Mouse (Mus musculus): Measurements from ENCODE around the gene Whrn.
A peak's percentile ranks its signal among the peaks of the same experiment; 100 is the strongest.

Whrn gene

DNA sequence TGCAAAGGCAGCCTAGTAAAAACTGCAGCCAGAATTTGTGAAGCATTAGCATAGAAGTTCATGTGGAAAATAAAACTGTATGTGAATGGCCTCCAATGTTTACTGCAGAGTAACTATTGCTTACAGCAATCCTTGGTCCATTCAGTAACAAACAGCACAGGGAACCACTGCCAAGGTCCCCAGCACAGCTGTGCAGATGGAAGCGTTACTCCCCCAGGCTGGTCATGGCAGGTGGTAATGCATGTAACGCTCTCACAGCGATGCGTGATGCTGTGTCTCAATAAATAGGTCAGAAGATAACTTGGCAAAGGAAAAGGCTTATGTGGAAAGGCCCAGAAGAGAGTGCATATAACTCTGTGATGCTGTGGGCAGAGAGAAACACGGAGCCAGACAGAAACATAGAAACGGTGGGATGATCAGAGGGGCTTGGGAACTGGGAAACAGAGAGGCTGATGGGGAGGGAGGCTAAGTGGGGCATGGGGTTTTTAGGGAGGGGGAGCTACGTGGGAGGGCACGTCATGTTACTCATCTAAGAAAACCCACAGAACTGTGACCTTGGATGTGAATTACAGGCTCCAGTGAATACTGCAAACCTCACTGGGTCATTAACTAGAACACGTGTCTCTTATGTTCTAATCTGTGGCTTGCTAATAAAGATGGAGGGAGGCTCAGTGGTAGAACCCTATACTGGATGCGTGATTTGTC lies 51.3 kb downstream of the Whrn start:
- no peak for DNase-seq

DNA sequence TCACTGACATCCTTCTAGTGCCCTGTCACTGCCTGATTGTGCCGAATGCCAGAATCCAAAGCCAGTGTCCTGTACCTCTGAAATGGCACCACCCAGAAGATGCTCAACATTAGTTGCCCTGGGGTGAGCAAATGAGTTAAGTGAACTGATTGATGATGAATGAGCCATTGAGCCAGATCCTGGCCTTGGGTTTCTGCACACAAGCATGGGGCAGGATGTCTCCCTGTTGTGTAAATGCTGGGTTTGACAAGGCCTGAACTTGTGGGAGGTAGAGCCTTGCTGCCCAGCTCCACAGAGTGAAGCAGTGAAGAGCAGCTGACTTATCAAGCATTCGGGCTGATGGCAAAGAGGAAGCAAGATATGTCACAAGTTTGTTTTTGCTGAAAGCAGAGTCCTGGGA lies 52.7 kb downstream of the Whrn start:
- DNase-seq, result no peak

DNA sequence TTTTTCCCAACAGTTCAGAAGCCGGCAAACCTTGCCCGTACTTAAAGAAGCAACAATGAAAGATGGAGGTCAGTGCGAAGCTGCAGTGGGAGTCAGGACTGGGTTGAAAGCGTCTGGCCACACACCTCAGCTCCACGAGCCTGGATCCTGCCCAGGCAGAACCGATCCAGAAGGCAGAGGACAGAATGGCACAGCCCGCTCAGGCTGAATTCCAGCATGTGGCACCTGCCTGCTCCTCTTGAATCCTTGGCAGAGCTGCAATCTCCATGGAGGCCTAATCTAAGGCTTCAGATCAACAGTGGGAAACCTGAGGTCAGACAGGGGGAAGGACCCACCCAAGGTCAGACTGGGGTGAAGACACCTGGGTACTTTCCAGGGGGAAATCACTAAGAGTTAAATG lies 54.2 kb downstream of the Whrn start:
- no peak for DNase-seq

DNA sequence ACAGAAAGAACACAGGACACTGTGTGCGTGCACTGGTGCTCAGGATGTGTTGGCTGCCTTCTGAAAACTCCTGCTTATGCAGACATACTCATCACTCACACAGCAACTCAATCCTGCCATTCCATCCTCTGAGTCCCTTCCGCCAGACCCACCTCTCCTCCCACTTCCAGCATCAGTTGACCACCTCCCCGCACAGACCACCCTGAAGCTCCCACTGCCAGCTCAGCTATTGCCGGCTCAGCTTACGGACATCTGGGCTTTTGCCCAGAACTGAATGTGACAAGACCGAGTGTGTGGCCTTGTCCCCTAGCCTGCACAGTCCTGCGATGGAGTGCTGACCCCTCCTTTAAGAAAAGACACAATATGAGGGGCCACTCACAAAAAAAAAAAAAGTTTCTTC lies 55.5 kb downstream of the Whrn start:
- DNase-seq, result no peak

DNA sequence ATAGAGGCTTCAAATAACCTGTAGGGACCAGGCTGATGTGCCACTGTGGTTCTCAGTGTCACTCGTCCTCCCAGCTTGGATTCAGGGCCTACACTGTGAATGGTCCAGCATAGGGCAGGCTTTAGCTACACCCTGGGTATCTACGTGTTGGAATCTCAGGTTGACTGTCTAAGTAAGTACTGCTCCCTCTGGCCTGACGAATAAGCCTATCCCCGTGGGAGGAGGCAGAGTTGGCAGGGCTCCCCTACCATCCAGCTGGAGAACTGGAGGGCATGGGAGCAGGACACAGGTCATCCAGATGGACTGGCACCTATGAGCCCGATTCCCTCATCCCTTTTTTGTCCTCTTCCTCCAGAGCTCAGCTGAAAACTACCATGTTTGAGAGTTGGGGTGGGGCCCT lies 57.8 kb downstream of the Whrn start:
- DNase-seq, result no peak

DNA sequence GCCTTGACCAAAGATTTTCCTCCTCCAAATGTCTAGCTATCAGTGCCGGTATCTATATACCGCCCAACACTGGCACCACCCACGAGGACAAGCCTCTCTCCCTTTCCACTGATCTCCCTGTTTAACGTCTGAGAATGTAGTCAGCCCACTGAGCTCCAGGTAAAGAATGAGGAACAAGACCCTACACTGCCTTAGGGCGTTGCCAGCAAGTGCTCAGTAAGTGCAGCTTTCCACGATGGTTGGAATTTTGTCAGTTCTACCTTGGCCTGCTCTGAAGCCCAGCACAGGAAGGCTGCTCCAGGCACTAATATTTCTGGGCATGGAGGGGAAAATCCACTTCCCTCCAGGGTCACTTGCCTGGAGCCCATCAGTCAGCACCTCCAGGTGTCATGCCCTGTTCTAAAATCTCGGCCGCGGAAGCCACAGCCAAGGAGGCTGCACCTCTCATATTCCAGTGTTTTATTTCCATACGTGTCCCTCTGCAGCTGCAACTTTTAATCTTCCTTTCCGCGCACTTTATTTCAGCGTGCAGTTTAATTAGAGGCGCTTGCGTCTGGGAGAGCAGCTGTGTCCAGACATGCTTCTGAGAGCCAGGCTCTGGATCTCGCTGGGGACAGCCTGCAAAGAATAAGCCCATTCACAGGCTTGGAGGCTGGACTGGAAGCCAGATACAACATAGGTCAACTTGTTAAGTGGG lies 58.5 kb downstream of the Whrn start:
- no peak for DNase-seq

DNA sequence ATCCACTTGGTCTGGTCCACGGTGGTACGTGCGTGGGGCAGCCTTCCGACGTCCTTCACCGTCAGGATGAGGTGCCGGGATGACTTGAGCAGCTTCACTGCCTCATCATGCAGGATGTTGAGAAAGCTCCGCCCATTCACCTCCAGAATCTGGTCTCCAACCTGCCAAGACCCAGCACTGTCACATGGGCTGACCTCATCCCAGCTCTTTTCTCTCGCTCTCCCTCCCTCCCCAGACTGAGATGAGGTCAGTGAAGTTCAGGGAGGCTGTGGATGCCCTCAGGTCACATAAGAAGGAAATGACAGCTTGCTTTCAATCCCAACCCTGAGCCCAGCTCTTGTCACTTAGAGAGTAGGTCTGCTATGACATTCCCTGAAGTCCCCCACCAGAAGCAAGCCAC lies 60.4 kb downstream of the Whrn start:
- DNase-seq, result no peak

DNA sequence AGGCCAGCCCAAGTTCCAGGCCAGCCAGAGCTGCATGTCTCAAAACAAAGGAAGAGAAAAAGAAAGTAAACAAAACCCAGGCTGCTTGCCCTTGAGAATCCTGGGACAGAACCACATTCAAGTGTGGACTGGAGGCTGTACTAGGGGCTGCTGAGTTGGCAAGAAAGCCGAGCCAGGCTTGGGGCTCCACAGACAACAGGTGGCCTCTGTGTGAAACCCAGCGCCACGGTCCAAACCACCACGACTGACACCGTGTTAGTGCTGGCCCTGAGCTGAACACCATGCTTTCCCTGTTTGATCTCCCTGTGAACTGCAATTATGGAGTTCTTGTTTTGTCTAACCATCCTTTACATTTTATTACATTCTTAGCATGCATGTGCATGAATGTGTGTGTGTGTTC lies 64.7 kb downstream of the Whrn start:
- no peak for DNase-seq

DNA sequence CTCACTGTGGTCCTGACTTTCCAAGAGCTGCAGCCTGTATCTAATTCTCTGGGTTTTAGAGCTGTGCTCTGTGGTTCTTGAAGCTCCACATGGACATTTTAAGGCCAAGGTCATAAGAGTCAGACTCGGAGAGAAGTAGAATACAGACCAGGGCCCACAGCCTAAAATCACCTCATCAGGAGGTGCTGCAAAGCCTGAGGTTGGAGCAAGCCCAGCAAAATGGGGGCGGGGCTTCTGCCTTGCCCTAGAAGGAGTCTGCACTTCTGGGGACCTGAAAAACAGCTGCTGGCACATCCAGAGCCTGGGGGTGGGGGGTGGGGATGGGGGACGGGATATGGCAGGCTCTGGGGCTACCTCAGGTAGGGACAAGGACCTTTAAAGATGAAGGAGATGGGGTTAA lies 65.4 kb downstream of the Whrn start:
- DNase-seq, result no peak

DNA sequence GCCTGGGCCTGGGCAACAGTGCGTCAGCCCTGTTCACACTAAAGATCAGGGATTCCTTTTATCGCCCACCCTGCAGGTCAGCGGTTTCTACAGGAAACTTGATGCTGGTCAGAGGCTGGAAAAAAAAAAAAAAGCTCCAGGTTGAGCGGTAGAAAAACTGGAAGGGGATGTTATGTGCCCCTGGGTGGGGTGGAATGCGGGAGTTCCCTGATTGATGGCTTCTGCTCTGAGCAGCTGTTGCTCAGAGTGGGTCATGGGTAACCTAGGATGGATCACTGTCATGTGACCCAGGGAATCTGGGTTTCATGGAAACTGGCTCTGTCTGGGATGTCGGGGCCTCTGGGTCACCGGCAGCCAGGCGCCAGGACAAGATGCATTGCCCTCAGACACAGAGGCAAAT lies 69.5 kb downstream of the Whrn start:
- DNase-seq, result no peak

DNA sequence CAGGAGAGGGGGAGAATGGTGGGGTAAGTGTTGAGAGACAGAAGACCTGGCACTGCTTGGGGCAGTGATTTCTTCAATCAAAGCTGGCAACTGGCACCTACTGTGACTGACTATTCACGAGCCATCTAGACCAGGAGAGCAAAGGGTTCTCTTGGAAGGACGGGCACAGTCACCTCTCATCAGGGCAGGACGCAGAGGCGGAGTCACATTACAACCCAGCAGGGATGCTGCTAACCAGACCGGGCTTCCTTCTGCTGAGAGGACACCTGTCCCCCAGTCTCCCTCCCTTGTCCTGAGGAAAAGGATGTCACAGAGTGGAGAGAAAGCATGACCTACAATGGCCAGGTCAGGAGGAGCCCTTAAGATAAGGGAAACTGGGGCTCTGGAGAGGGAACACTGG lies 72.0 kb downstream of the Whrn start:
- no peak for DNase-seq

DNA sequence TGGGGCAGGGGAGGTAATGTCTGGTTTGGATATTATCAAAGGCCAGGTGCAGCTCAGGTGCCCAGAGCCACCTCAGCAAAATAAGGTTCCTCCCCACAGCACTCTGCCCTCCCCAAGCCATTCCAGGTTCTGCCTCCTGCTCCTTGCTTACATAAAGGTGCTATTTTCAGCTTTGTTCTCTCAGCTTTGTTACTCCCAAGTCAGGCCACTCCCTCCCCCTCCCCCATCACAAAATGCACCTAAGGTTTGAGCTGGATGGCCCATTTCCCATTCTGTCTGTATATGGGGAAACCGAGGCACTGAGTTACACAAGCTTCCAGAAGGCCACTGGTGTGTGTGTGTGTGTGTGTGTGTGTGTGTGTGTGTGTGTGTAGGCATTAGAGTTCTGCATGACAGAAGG lies 72.6 kb downstream of the Whrn start:
- no peak for DNase-seq

DNA sequence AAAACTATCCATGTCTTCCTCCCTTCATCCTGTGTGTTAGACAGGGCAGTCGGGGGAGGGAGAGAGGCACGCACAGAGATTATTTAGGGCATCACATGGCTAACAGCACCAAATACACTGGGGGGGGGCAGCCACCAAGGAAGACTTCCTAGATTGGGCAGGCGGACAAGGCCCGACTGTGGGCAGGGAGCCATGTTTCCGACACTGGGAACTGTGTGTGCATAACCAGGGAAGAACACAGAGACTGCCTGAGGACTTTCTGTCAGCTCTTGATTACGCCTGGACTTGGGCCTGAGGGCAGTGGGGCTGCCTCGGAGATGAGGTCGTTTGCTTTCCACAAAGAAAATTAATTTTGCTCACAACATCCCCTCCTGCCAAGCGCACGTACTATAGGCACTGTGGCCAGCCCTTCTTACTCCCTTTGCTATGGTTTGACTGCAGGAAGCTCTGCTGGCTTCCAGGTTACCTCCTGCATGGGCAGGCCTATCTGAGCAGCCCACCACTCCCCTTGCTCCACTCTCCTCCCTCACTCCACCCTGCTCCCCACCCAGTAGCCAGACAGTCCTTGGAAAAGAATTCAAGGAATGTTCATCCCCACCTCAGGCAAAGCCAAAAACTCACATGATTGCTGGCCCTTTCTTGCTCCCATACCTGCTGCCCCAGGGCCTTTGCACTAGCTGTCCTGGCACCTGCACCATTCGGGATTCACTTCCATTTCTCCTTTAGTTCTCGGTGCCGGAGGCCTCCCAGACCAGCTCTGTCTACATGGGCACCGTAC lies 75.5 kb downstream of the Whrn start:
- DNase-seq, result no peak

DNA sequence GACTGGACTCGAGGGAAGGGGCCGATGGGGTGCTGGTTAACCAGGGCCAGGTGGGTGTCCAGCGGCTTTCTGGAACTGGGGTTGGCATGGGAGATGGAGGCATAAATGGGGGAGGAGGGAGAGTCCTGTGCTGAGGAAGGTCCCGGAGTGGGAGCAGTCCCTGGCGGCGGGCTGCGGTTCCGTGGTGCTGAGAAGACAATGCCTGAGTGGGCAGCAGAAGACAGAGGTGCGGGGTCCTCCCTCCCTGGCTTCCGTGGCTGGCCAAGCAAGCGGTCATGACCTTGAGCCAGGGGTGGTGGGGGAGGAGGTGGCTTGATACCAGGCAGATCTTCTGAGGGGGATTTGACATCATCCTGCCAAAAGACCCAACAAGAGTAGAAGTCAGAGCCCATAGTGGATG lies 77.5 kb downstream of the Whrn start:
- no peak for DNase-seq

DNA sequence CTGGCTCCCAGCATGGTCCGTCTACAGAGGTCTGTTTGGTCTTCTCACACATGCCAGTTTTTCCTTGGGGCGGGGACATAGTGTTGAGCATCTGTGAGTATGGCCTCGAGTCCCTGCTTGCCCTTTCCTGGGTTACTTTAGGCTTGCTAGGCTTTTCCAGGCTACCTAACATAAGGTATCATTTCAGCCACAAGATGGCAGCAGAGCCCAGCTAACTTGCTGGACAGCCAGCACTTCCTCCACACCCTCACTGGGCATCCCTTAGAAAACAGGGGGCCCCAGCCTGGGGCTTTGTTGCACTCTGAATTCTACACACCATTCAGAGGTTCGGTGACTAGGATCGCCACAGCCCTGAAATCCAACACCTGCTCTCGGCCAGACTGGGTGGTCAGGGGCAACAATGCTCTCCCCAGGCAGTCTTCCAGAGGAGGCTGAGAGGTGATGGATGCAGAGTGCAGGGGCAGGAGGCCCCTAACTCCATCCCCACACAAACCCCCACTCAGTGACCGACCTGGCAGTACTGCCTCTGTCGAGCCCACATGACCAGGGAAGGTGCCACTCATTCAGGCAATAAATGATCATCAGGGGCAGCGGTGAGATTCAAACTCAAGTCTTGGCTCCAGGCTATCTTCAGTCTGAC lies 78.4 kb downstream of the Whrn start:
- peak; percentile 71 for DNase-seq

DNA sequence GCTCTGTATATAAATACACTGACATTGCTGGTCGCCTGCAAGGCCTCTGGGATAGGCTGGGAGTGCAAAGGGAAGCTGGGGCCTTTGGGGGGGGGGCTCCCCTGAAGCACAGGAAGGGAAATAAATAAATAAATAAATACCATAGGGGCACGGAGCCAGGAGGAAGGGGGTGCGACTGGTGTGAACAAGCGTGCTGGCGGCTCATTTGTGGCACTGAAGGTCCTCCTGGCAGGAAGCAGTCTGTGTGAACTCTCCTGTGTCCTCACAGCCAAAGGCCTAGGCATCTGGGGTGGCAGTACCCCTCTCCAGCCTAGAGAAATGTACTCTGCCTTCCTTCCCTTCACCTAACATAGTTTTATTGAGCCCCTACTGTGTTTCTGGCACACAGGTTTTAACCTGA lies 80.8 kb downstream of the Whrn start:
- DNase-seq, result no peak

DNA sequence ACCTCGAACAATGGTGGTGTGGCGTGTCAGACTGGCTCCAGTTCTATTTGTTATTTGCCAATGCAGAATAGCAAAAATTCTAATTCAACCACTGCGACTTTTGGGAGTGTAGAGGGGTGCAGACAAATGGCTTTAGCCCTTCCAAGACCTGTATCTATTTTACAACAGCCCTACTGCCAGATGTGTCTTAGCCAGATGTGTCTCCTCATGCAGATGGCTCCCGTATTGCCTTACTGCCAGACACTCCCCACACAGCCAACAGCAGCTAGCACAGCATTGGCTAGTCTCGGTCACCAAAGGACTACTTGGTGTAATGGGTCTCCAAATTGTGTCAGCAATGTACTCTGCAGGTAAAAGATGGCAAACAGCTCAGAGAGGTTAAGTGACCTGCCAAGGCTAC lies 84.6 kb downstream of the Whrn start:
- DNase-seq, result no peak

DNA sequence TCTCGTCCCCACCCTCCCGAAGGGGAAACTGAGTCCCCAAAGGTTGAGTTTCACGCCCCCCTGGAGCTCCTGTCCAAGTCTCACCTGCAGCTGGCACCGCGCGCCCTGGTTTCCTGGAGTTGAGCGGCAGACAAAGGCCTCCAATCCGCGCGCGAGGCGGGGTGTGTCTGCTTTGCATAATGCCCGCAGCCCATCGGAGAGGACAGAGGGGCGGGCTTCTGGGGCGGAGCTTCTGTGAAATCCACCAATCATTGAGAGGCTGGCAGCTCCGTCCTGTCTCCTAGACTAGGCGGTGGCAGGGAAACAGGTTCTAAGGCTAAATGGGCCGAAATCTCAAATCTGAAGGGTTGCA lies 85.2 kb downstream of the Whrn start:
- DNase-seq, result peak; percentile 94

DNA sequence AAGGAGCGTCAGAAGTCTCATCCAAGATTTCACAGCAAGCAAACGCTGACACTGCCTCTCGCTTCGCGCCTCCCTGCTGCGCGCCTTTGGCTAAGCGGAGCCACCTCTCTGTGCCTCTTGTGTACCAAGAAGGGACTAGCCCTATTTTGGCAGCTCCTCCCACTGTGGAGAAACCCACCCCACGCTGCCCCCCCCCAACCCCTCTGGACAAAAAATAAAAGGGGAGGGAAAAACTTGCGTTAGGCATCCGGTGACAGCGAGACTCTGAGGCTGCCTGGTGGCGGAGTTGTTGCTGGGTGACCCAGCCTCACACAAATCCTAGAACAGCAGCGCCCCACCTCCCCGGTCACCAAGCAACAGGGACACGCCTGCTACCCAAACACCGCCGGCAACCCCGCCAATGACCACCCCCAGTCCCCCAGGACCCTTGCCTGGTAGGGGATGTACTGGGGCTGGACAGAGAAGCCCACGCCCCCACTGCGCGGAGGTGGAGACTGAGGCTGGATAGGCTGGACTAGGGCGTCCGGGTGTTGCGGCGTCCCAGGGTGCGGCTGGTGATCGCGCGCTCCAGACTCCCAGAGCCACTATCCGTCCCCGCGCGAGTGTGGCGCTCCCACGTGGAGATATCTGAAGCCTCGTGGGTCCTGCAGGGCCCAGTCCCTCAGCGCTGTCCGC lies 85.7 kb downstream of the Whrn start:
- DNase-seq, result peak; percentile 51

DNA sequence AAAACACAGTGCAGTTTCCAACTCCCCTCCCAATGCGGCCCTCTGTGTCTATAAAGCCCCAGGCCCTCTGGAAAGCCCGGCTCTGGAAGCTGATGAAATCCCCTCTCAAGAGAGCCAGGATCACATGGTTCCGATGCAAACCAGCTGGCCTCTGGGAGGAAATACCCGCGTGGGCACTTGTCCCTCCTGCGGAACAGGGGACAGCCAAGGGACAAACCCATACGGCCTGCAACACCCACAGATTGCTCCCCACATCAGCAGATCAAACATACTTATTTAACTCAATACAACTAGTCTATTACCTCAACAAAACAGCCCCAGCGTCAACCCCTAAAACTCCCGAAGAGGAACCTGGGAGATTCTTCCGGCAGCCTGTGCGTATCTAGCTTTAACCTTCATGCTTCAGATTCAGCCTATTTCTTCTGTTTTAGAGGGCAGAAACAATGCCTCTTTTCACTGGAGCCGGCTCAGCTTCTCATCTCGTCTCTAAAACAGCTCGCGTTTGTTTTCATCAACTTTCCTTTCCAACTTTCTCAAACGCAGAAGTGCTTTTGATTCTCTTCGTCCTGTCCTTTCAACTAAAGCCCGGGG lies 86.4 kb downstream of the Whrn start:
- DNase-seq, result no peak

DNA sequence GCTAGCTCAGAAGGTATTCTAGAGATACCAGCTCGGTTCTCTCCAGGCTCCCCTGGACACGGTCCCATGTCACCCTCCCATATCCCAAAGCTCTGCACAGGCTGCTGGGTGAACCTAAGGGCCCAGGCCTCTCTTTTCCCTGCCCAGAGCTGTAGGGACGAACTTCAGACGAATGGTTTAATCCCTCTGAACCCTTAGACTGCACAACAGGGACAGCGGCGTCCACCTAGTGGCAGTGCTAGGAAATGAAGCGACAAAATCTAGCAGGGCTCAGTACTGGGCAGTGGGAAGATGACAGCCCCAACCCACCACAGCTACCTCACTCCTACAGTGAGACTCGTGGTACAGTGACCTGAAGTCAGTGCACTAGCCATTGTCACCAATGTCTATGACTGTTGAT lies 87.1 kb downstream of the Whrn start:
- peak; percentile 54 for DNase-seq

DNA sequence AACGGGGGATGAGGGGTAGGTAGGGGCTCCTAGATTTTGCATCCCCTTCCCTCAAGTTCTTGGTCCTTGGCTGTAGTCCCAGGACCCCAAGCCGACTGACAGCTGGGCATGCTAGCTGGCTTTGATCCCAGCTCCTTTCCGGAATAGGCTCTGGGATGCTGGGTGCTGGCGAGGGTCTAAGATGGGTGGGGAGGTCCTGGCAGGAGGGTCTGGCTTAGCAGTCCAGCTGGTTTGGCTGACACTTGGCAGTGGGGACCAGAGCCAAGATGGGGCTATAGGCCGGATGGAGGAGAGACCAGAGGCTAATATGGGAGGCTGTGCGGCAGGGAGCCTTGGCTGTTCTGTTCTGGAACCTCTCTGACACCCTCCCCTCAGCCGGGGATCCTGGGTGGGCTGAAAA lies 87.5 kb downstream of the Whrn start:
- DNase-seq, result no peak

DNA sequence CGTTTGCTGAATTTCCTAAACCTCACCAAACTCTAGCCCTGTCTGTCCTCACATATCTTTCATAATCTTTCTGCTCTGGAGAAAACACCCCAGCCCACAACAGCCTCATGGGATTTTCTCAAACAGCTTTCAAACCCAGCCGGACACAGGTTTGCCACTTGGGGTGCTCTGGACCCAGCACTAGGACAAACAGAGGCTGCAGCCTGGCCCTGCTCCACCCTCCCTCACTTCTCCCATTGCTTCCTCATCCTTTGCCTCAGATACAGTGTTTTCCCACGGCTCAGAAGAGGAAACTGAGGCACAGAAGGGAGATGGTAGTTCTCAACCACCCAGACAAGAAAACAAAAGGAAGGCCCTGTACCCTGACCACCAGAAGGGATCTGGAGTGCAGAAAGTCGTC lies 90.1 kb downstream of the Whrn start:
- DNase-seq, result no peak
